Mouse (Mus musculus): ENCODE data around the gene Gm10518. TPM values are rescaled to one million over a fixed set of nuclear protein-coding genes. Genes with fewer than 3 reads are reported as not detected.

Gene Gm10518
- total RNA-seq, 2 experiments from 2014 or later = not detected

DNA sequence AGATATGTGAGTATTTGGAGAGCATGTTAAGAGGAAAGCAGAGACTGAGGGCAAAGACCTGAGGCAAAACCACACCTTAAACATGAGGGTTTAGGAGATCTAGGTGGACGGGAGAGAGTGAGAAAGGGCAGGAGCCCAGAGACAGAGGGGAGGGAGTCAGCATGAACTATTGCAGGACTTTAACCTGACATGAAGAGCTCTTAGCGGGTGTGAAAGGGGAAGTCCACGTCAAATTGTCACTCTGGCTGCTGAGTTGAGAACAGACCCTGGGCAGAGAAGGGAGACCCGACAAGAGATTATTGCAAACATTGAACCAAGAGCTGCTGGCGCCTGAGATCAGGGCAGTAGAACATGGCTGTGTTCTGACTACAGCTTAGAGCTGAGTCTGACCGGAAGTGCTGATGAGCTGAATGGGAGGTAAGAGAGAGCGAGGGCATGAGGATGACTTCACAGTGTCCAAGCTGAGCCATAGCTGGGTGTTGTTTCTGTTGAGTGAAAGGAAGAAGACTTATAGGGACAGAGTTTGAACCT lies 29.6 kb downstream of the Gm10518 start:
- no peak for DNase-seq (ENCODE audit: low spot score in 2 of 2)

GRCm38 (mm10) chr1:179833596-179833995 lies 30.4 kb downstream of the Gm10518 start:
- DNase-seq (ENCODE audit: low spot score in 2 of 2) = no peak

DNA sequence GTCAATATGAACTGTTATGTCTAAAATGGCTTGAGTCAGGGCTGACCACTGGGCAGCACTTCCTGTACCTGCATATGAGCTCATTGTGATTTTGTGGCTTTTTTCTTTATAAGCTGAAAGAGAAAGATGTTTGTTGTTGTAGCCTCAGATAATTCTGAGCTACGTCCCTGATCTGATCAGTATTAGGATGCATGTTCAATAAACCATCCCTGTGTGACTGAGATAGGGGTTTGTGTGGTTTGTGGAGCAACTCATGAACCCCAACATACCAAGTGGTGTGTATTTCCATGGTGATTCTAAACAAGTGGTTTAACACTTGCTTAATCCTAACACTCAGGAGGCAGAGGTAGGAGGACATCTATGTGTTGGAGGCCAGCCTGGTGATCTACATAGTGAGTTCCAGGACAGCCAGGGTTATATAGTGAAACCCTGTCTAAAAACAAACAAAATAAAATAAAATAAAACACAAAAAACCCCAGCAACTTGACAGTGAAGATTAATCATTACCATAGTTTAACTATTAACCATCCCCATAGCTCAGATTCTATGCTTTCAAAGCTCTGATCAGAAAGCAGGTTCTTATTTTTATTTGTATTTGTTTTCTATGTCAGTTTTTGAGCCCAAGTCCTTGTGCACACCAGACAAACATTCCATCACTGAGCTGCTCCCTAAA lies 32.7 kb downstream of the Gm10518 start:
- no peak for DNase-seq (ENCODE audit: low spot score in 2 of 2)

- no peak for DNase-seq (ENCODE audit: low spot score in 2 of 2)
Measured at GRCm38 (mm10) chr1:179836426-179837404, 33.5 kb downstream of the Gm10518 start.

GRCm38 (mm10) chr1:179842568-179842967 lies 39.4 kb downstream of the Gm10518 start:
- peak in 1 of 2 experiments; percentile 30 for DNase-seq (ENCODE audit: low spot score in 2 of 2)

DNA sequence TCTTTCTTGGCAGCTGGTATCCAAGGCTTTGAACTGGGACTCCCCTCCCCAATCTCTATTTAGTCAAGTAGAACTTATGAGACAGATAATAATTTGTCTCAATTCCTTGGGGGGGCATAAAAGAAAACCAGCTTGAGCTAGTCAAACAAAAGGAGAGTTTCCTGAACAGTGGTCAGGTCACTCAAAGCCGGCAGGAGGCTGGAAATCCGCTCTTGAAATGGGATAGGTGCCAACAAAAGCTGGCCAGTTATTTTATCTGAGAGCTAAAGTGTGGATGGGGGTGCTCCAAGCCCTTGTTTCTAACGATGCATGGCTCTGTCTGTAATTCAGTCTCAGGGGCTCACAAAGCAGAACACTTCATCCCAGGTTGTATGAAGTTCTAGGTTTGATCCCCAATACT lies 40.8 kb downstream of the Gm10518 start:
- peak in 1 of 2 experiments; percentile 1 for DNase-seq (ENCODE audit: low spot score in 2 of 2)

DNA sequence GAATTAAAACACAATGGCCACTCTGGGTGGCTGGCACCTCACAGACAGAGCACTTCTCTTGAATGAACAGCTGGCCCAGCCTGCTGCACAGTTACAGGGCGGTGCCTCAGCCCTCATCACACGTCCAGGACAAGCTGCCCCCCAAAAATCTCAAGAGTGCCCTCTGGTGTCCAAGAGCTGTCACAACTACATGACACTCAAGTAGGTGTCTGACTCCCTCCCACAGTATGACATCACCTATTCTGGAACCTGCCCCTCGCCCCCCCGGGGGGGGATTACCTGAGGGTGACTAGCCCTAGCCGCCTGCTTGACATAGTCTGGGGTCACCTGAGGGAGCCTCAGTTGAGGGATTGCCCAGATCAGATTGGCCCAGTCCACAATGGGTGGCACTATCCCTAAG lies 41.7 kb downstream of the Gm10518 start:
- DNase-seq (ENCODE audit: low spot score in 2 of 2) = peak; percentile 64 to 68

GRCm38 (mm10) chr1:179845832-179846499 lies 42.8 kb downstream of the Gm10518 start:
- DNase-seq (ENCODE audit: low spot score in 2 of 2) = no peak

DNA sequence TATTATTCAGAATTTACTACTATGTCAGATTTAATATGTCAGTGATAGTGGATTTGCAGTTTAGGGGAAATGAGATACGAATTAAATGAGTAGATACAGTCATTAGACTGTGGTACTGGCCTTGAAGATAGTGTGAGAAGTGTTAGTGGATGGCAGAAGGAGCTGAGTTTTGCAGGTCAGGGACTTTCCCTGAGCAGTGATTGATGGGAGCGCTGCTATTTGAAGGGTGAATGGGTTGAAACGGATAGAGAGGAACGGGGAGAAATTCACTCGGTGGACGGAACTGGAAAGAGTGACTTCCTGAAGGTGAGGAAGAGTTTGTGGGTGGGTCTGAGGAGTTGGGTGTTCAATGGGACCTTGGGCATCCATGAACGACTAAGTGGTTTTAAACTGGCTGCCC lies 44.0 kb downstream of the Gm10518 start:
- DNase-seq (ENCODE audit: low spot score in 2 of 2) = no peak

GRCm38 (mm10) chr1:179847759-179848389 lies 44.7 kb downstream of the Gm10518 start:
- DNase-seq (ENCODE audit: low spot score in 2 of 2) = peak; percentile 93

DNA sequence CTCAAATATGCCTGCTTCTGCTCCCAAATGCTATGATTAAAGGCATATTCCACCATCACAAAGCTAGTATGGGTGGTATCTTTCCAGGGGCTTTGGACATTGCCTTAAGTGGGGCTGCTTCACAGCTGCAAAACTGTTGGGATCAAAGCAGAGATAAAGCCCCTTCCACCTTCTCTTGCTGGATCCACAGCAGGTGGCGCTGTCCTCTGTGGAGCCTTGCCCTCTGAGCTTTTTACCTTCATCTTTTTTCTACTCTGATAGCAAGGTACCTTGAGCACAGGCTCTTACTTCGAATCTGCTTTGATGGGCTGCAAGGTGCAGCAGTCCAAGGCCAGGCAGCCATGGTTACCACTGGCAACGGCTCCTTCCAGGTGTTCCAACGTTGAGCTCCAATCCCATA lies 50.2 kb downstream of the Gm10518 start:
- DNase-seq (ENCODE audit: low spot score in 2 of 2) = no peak

Other genes with a start within 250 kb of the Gm10518 start
- gene Sccpdh, start 135.2 kb upstream of the Gm10518 start, total RNA-seq (2021) = 10 to 100 TPM; 39.7 to 42.1 TPM
- gene Kif28, start 58.1 kb upstream of the Gm10518 start, total RNA-seq (2021) = under 1 TPM in 1 of 2 experiments, not detected in 1; 0.10 TPM
- gene Ahctf1, start 304 bp downstream of the Gm10518 start, total RNA-seq (2021) = 10 to 100 TPM; 34.6 to 34.9 TPM
- 10 to 100 TPM; 44.3 to 48.1 TPM for gene Cdc42bpa, start 157.1 kb downstream of the Gm10518 start, total RNA-seq (2021)

Data from adrenal gland, adult 18-20 months (tissue).